Mouse (Mus musculus) testis, adult 2 months (tissue): ENCODE measurements around the gene Epha7. TPM values are rescaled to one million over a fixed set of nuclear protein-coding genes. Genes with fewer than 3 reads are reported as not detected.

ENCODE experiments used
- H3K27ac ChIP-seq: fragments of 200-500 bp; 2 replicates; pipeline ENCODE4 v1.5.1; 2012; ENCODE audit warnings: low read depth, low read length; ENCODE audit not compliant: control insufficient read depth, insufficient read depth
- H3K27me3 ChIP-seq: fragments of 200-500 bp; 2 replicates; pipeline ENCODE4 v1.6.1; 2012; ENCODE audit warnings: mild to moderate bottlenecking, low read length, moderate library complexity; ENCODE audit not compliant: control insufficient read depth, insufficient read depth
- H3K36me3 ChIP-seq: fragments of 200-500 bp; 2 replicates; pipeline ENCODE4 v1.6.1; 2012; ENCODE audit warnings: mild to moderate bottlenecking, low read length; ENCODE audit not compliant: control insufficient read depth, insufficient read depth
- H3K4me1 ChIP-seq: fragments of 200-500 bp; 2 replicates; pipeline ENCODE4 v1.6.1; 2012; ENCODE audit warnings: low read length; ENCODE audit not compliant: control insufficient read depth, insufficient read depth
- H3K4me3 ChIP-seq: fragments of 200-500 bp; 2 replicates; pipeline ENCODE4 v1.5.1; 2012; ENCODE audit warnings: low read depth, mild to moderate bottlenecking, low read length, moderate library complexity, mixed read lengths; ENCODE audit not compliant: control insufficient read depth
- CTCF ChIP-seq: fragments of 200-500 bp; IDR thresholded peaks from 2 replicates; pipeline ENCODE4 v1.5.1; 2012; ENCODE audit warnings: low read depth, mild to moderate bottlenecking, inconsistent platforms, low read length, moderate library complexity; ENCODE audit not compliant: control insufficient read depth, insufficient read depth, insufficient replicate concordance
- POLR2A ChIP-seq: fragments of 200-500 bp; IDR thresholded peaks from 2 replicates; pipeline ENCODE4 v1.6.1; 2012; ENCODE audit warnings: low read depth, mild to moderate bottlenecking, inconsistent platforms, low read length, moderate library complexity; ENCODE audit not compliant: control insufficient read depth
- polyA plus RNA-seq: library from polyadenylated mRNA; depleted of rRNA; stranded (reverse); fragments of >200 nt; gene quantifications from 2 replicates; pipeline ENCODE4 v1.2.3, GENCODE M21; 2012

Epha7 gene
- polyA plus RNA-seq, 1 experiment, result 2.2 TPM

DNA sequence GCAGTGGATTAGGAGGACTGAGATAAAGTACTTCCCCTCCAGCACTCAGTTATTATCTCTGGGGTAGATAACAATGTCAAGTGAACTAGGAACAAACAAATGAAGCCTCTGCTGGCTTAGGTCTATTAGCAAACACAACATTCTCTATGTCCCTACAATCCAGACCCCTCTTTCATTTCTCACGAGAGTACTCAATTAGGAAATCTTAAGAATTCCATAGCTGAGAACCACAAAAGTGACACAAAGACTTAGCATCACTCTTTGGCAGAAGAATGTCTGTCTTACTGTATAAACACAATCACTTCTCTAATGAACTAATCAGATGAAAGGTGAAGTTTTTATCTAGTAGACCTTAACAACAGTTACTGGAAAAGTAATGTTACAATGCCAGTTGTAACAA, 10.7 kb downstream of the Epha7 start:
- H3K36me3 ChIP-seq, result no peaks in the 10 kb centered on the region
- no peaks in the 10 kb centered on the region for H3K4me1 ChIP-seq
- H3K27ac ChIP-seq, result no peak overlapping the region
- H3K27me3 ChIP-seq, result no peaks in the 10 kb centered on the region
- no peak overlapping the region for H3K4me3 ChIP-seq
- TF ChIP-seq POLR2A, result no peak
- no peak for TF ChIP-seq CTCF

DNA sequence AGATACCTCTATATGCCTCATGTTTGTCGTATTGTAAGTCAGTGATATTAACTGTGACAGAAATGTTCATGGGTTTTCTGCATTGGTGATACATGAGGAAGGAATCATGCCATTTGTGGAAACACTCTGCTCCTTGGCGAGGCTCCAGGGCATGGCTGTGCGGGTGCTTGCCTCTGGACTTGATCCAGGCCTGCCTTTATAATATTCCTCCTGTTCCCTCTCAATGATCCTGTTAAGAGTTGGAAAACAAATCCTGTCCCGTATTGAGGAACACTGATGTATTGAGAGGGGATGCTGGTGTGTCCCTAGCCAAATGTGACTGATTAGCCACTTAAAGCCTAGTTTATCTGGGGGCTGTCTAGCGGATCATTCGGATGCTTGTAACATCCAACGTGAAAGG, 11.7 kb downstream of the Epha7 start:
- H3K27me3 ChIP-seq, result no peaks in the 10 kb centered on the region
- no peak overlapping the region for H3K4me3 ChIP-seq
- no peaks in the 10 kb centered on the region for H3K36me3 ChIP-seq
- no peak overlapping the region for H3K27ac ChIP-seq
- no peak for TF ChIP-seq POLR2A
- no peak for TF ChIP-seq CTCF
- H3K4me1 ChIP-seq, result no peaks in the 10 kb centered on the region

DNA sequence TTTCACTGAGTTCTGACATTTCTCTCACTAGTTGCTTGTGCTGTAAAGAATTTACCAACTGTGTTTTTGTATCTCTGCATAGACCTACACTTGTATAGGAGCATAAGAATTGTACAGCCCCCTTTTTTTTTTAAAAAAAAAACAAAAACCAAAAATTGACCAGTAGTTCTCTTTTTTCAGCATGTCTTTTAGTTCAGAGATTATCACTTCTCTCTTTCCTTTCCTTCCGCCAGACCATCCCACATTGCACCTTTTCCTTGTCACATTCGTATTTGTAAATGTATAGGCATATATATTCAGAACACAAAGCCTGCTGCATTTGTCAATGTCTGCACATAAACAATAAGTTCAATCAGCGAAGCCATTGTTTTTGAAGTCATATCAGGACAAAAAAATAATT, 24.7 kb downstream of the Epha7 start:
- Histone ChIP-seq H3K4me3 (no peak overlapping the region), H3K4me1 (no peaks in the 10 kb centered on the region), H3K36me3 (no peaks in the 10 kb centered on the region), H3K27me3 (no peaks in the 10 kb centered on the region), H3K27ac (no peak overlapping the region)
- TF ChIP-seq POLR2A (no peak), CTCF (no peak)

DNA sequence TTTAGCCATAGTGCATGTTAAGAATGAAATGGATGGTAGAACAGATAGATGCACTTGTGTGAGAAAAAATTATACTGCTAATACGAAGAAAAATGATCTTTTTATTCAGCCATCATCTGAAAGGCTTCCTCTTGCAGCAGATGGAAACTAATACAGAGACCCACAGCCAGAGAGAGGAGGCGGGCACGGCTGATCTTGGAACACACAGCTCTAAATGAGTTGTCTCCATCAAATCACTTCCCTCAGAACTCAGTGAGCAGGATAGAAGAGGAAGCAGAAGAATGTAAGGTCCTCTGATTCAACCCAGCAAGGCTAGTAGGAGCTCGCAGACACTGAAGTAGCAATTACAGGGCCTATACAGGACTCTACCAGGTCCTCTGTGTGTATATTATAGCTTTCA, 33.4 kb downstream of the Epha7 start:
- TF ChIP-seq CTCF (no peak), POLR2A (no peak)
- H3K36me3 ChIP-seq, result no peaks in the 10 kb centered on the region
- H3K4me1 ChIP-seq, result no peaks in the 10 kb centered on the region
- no peak overlapping the region for H3K4me3 ChIP-seq
- H3K27me3 ChIP-seq, result no peaks in the 10 kb centered on the region
- H3K27ac ChIP-seq, result no peak overlapping the region

DNA sequence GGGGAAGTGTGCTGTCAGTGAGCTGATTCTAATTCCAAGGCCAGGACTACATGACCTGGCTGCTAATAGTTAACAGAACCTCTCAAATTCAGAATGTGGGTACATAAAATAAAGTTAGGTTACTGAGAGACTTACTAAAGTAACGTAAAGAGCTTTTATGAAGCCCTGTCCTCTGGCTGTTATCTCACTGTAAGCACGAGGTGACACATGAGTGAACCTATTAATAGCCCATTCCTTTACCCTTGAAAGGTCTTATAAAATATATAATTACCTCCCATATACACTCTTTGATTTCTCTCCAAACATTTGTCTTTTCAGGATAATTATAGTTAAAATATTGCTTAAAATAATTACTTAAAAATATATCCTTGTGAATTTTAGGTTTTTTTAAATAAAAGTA, 37.5 kb downstream of the Epha7 start:
- Histone ChIP-seq H3K27me3 (no peaks in the 10 kb centered on the region), H3K36me3 (no peaks in the 10 kb centered on the region), H3K4me3 (no peak overlapping the region), H3K4me1 (no peaks in the 10 kb centered on the region), H3K27ac (no peak overlapping the region)
- TF ChIP-seq CTCF (no peak), POLR2A (no peak)

DNA sequence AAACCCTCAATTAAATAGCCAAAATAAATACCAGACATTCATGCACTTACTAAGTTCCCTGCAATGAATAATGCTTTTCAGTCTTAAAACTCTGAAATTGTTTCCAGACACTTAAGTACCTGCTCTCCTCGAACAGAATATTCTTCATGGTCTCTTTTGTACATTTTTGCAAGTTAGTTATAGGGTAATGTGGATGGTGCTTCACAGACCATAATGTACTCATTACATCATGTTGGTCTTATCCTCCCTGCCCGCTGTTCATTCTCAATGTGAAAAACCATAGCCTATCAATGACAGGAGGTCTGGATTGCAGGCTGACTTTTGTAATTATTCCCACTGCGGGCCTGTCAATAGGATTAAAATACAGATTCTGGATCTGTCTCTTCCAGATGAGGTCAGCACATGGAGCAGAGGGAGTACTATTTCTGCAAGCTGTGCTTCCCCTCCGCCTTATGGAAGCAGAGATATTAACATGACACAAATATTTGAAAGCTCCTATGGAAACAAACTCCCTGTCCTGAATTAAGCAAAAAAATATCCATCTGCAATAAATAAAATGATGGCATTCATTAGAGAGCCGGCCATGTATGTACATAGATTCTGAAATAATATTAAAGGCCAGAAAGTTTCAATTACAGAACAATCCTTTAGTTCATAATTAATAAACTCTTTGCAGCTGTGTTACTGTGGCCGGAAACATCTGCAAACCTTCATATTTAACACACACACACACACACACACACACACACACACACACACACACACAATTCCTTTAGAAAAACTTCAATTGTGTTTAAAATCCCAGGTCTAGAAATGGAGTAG, 50.1 kb downstream of the Epha7 start:
- TF ChIP-seq CTCF (no peak), POLR2A (no peak)
- Histone ChIP-seq H3K4me1 (no peaks in the 10 kb centered on the region), H3K4me3 (no peak overlapping the region), H3K27me3 (no peaks in the 10 kb centered on the region), H3K36me3 (no peaks in the 10 kb centered on the region), H3K27ac (no peak overlapping the region)

DNA sequence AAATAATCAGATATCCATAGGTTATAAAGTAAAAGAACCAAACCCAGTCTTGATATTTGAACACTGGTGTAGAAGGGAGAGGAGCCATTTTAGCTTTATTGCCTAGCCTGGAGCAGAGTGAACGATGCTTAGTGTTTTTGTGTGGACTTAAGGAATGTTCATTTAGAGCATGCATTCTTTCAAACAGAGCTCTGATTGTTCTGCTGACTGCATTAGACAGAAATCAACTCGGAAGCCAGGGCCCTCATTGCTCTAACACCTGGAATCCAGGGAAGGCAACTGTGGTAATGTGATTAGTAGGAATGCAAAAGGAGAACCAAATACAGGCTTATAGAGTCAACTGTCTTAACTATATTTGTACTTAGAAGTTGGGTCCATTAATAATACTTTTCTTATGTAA, 53.5 kb downstream of the Epha7 start:
- Histone ChIP-seq H3K27ac (no peak overlapping the region), H3K36me3 (no peaks in the 10 kb centered on the region)
- TF ChIP-seq POLR2A, result no peak

DNA sequence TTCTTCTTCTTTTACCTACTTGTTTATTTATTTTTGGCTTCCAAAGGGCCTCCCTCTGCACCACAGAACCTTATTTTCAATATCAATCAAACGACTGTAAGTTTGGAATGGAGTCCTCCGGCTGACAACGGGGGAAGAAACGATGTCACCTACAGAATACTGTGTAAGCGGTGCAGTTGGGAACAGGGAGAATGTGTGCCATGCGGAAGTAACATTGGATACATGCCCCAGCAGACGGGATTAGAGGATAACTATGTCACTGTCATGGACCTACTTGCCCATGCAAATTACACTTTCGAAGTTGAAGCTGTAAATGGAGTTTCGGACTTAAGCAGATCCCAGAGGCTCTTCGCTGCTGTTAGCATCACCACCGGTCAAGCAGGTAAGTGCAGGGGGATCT, 58.7 kb downstream of the Epha7 start:
- no peak for TF ChIP-seq CTCF
- no peak for TF ChIP-seq POLR2A
- Histone ChIP-seq H3K36me3 (no peaks in the 10 kb centered on the region), H3K27ac (no peak overlapping the region), H3K4me1 (no peaks in the 10 kb centered on the region), H3K4me3 (no peak overlapping the region), H3K27me3 (no peaks in the 10 kb centered on the region)

More for the DNA sequence above, 53.5 kb downstream of the Epha7 start:
- Histone ChIP-seq H3K4me1 (no peaks in the 10 kb centered on the region), H3K4me3 (no peak overlapping the region), H3K27me3 (no peaks in the 10 kb centered on the region)
